Mouse (Mus musculus): ENCODE data around the gene Ces1d.

DNA sequence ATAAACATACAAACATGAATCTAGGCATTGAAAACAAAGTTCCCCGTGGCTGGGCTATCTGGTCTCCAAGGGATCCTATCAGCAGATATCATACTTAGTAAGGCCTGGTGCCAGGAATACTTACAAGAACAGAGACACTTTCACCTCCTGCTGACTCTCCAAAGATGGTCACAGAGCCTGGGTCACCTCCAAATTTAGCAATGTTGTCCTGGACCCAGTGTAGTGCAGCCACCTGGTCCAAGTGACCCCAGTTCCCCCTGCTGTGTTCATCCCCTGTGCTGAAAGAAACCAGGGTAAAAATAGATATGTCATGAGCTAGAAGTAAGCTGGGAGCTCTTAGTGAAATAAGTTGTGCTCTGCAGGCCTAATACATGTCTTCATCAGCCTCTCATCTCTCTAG, 19.7 kb upstream of the Ces1d start:
- TF ChIP-seq MAFK (IDR thresholded peaks at IDR 0.05; ENCODE audit: insufficient replicate concordance, low read length) (no peak), HCFC1 (IDR thresholded peaks at IDR 0.05; ENCODE audit: low read depth, low read length) (no peak), NELFE (IDR thresholded peaks at IDR 0.05; ENCODE audit: low read depth, low read length) (no peak), USF1 (IDR thresholded peaks at IDR 0.05; ENCODE audit: low read depth, low read length) (no peak), POLR2A (IDR thresholded peaks at IDR 0.05; ENCODE audit: low read depth, low read length) (no peak), CTCF (conservative IDR thresholded peaks at IDR 0.05 in 1 of 2, IDR thresholded peaks at IDR 0.05 in 1 of 2; ENCODE audit: low read depth in 2 of 2, low read length in 2 of 2) (no peak), ZC3H11A (IDR thresholded peaks at IDR 0.05; ENCODE audit: low read depth, low read length) (no peak), MAX (IDR thresholded peaks at IDR 0.05; ENCODE audit: low read length) (no peak), JUND (conservative IDR thresholded peaks at IDR 0.05; ENCODE audit: low read depth, low read length) (no peak), RCOR1 (conservative IDR thresholded peaks at IDR 0.05; ENCODE audit: low read depth, low read length) (no peak), ZKSCAN1 (IDR thresholded peaks at IDR 0.05; ENCODE audit: borderline replicate concordance, low read depth, low read length) (no peak), USF2 (conservative IDR thresholded peaks at IDR 0.05; ENCODE audit: low read depth, low read length) (no peak), SIN3A (IDR thresholded peaks at IDR 0.05; ENCODE audit: low read length) (no peak)

All from CH12.LX (cell line).